Mouse (Mus musculus) MEL (cell line): ENCODE results near the gene Ensa.
A peak's percentile ranks its signal among the peaks of the same experiment; 100 is the strongest.

Experiments used
- CHD1 ChIP-seq: IDR thresholded peaks from 2 replicates; pipeline ENCODE4 v1.6.1; 2012; ENCODE audit warnings: low read depth, mild to moderate bottlenecking, inconsistent platforms, low read length, improper control_type of control experiment
- CTCF ChIP-seq, 3 experiments: IDR thresholded peaks in 2 of 3; conservative IDR thresholded peaks in 1 of 3; 2 replicates each; pipeline ENCODE4 v1.5.1; 2011 to 2012; ENCODE audit warnings: low read length in 3 of 3, low read depth in 2 of 3, mild to moderate bottlenecking in 2 of 3, improper control_type of control experiment in 1 of 3, inconsistent platforms in 1 of 3, mixed read lengths in 1 of 3, moderate library complexity in 1 of 3; ENCODE audit not compliant: control insufficient read depth in 1 of 3, insufficient read depth in 1 of 3, poor library complexity in 1 of 3, severe bottlenecking in 1 of 3
- E2F4 ChIP-seq: IDR thresholded peaks from 2 replicates; pipeline ENCODE4 v1.6.1; 2011; ENCODE audit warnings: low read depth, low read length, improper control_type of control experiment, borderline replicate concordance
- EP300 ChIP-seq, 2 experiments: IDR thresholded peaks; 2 replicates each; pipeline ENCODE4 v1.6.1; 2011; ENCODE audit warnings: improper control_type of control experiment in 2 of 2, low read length in 2 of 2, low read depth in 1 of 2, mild to moderate bottlenecking in 1 of 2
- GATA1 ChIP-seq: IDR thresholded peaks from 2 replicates; pipeline ENCODE4 v1.6.1; 2011; ENCODE audit warnings: low read depth, low read length, improper control_type of control experiment
- HCFC1 ChIP-seq: IDR thresholded peaks from 2 replicates; pipeline ENCODE4 v1.6.1; 2012; ENCODE audit warnings: low read depth, mild to moderate bottlenecking, inconsistent platforms, low read length, improper control_type of control experiment, moderate library complexity
- MXI1 ChIP-seq: IDR thresholded peaks from 2 replicates; pipeline ENCODE4 v1.6.1; 2011; ENCODE audit warnings: mild to moderate bottlenecking, low read depth, low read length, improper control_type of control experiment
- MYC ChIP-seq: IDR thresholded peaks from 2 replicates; pipeline ENCODE4 v1.6.1; 2011; ENCODE audit warnings: low read depth, mild to moderate bottlenecking, low read length, improper control_type of control experiment, moderate library complexity
- POLR2A ChIP-seq, 2 experiments: IDR thresholded peaks; 2 replicates each; pipeline ENCODE4 v1.6.1; 2011 to 2012; ENCODE audit warnings: low read length in 2 of 2, mild to moderate bottlenecking in 2 of 2, control low read depth in 1 of 2, improper control_type of control experiment in 1 of 2, low read depth in 1 of 2, moderate library complexity in 1 of 2; ENCODE audit not compliant: control insufficient read depth in 1 of 2, insufficient read depth in 1 of 2, poor library complexity in 1 of 2
- POLR2AphosphoS2 ChIP-seq: IDR thresholded peaks from 2 replicates; pipeline ENCODE4 v1.6.1; 2011; ENCODE audit warnings: low read length, improper control_type of control experiment
- SMC3 ChIP-seq: IDR thresholded peaks from 2 replicates; pipeline ENCODE4 v1.6.1; 2011; ENCODE audit warnings: low read depth, low read length, improper control_type of control experiment
- TAL1 ChIP-seq: IDR thresholded peaks from 2 replicates; pipeline ENCODE4 v1.6.1; 2012; ENCODE audit warnings: mild to moderate bottlenecking, inconsistent platforms, low read length, moderate library complexity, mixed read lengths
- USF2 ChIP-seq, 2 experiments: IDR thresholded peaks; 2 replicates each; pipeline ENCODE4 v1.6.1; 2011 to 2012; ENCODE audit warnings: improper control_type of control experiment in 2 of 2, low read length in 2 of 2, borderline replicate concordance in 1 of 2, inconsistent platforms in 1 of 2, low read depth in 1 of 2, mild to moderate bottlenecking in 1 of 2; ENCODE audit not compliant: insufficient read depth in 1 of 2
- ZC3H11A ChIP-seq: IDR thresholded peaks from 2 replicates; pipeline ENCODE4 v1.6.1; 2012; ENCODE audit warnings: low read depth, mild to moderate bottlenecking, inconsistent platforms, low read length, improper control_type of control experiment

DNA sequence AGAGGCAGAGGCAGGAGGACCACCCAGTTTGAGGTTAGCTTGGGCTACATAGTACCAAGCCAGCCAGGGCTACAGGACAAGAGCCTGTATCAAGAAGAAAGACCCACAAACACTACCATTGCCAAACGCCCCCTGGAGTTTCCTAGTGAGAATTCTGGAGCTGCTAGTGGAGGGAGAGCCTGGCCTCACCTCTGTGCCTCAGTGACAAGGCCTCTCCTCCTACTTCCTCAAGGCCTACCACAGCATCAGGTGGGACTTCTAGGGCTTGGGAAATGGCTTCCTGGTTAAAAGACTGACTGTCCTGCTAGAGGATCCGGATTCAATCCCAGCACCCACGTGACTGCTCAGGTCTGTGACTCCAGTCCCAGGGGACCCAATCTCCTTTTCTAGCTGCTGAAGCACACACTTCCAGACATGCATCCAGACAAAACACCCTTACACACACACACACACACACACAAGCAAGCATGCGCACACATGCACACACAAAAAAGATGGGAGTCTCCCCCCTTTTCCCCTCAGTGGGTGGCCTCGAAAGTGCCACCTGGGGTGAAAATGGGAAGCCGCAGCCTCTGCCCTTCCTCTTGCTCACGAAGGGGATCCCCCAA lies 27.5 kb downstream of the Ensa start:
- TF ChIP-seq CTCF (IDR thresholded peaks at IDR 0.05 in 2 of 3, conservative IDR thresholded peaks at IDR 0.05 in 1 of 3; ENCODE audit: control insufficient read depth in 1 of 3, insufficient read depth in 1 of 3, low read depth in 2 of 3, low read length in 3 of 3, poor library complexity in 1 of 3, severe bottlenecking in 1 of 3) (peak in 1 of 3 experiments; percentile 22; a peak in 2 of 6 replicates), EP300 (IDR thresholded peaks at IDR 0.05; ENCODE audit: low read depth in 1 of 2, low read length in 2 of 2) (no peak), E2F4 (no peak), SMC3 (no peak), MXI1 (no peak), POLR2AphosphoS2 (no peak), USF2 (IDR thresholded peaks at IDR 0.05; ENCODE audit: borderline replicate concordance in 1 of 2, insufficient read depth in 1 of 2, low read depth in 1 of 2, low read length in 2 of 2) (no peak), TAL1 (no peak), GATA1 (no peak), HCFC1 (no peak), ZC3H11A (no peak), POLR2A (IDR thresholded peaks at IDR 0.05; ENCODE audit: control insufficient read depth in 1 of 2, insufficient read depth in 1 of 2, low read depth in 1 of 2, low read length in 2 of 2, poor library complexity in 1 of 2) (no peak), MYC (no peak), CHD1 (no peak)
